In genomic region chr6:113037946-113038734, GRCm38 (mm10) we compare ENCODE assay signal across 8 mouse cellular contexts. TPM values are rescaled to one million over a fixed set of nuclear protein-coding genes. Genes with fewer than 3 reads are reported as not detected.
DNase-seq lines count a peak whose midpoint lies in the region; ATAC-seq and TF ChIP-seq lines count a peak whose summit lies in the region.

No protein-coding gene starts in this region.

- peaks cover 5% of the 10 kb centered on the region; the same call in 1 of the 2 replicates for H3K4me1 ChIP-seq in forebrain, postnatal 0 days (ENCODE audit: insufficient read depth)
- peaks cover 5% of the 10 kb centered on the region for H3K4me1 ChIP-seq in lung, embryonic 16.5 days (replicated peaks; ENCODE audit: control insufficient read depth, insufficient read depth, low read length)

- peak; percentile 93 for TF ChIP-seq CTCF in forebrain, postnatal 0 days (IDR thresholded peaks at IDR 0.05; ENCODE audit: low read depth)

- ATAC-seq in forebrain, postnatal 0 days: peak; percentile 68
- peak; percentile 79 to 86 for ATAC-seq in hematopoietic stem cell, adult 5-6 weeks (replicated peaks in 1 of 2; ENCODE audit: insufficient read depth in 1 of 2, low FRiP score in 2 of 2, low TSS enrichment in 1 of 2, low read depth in 1 of 2, poor library complexity in 2 of 2, severe bottlenecking in 2 of 2)
- peak; percentile 69 for ATAC-seq in lung, embryonic 16.5 days (ENCODE audit: low read depth)

- H3K4me3 ChIP-seq in forebrain, postnatal 0 days (ENCODE audit: low read depth, low read length): no peak overlapping the region
- H3K4me3 ChIP-seq in lung, embryonic 16.5 days (ENCODE audit: low read length): peak overlapping the region; percentile 40

- no peaks in the 10 kb centered on the region for H3K36me3 ChIP-seq in forebrain, postnatal 0 days (ENCODE audit: insufficient read depth)
- no peaks in the 10 kb centered on the region for H3K36me3 ChIP-seq in lung, embryonic 16.5 days (ENCODE audit: control insufficient read depth, insufficient read depth, low read length)

- H3K27me3 ChIP-seq in forebrain, postnatal 0 days (ENCODE audit: insufficient read depth, low read length): no peaks in the 10 kb centered on the region
- H3K27me3 ChIP-seq in lung, embryonic 16.5 days (ENCODE audit: control insufficient read depth, insufficient read depth, low read depth, low read length): no peaks in the 10 kb centered on the region

- peak overlapping the region; percentile 22; the same call in 1 of the 2 replicates for H3K9ac ChIP-seq in forebrain, postnatal 0 days
- H3K9ac ChIP-seq in lung, embryonic 16.5 days (ENCODE audit: low read length): peak overlapping the region; percentile 58

- DNase-seq in MEL-GATA-1-ER (ENCODE audit: extremely low read depth, low read depth): peak; percentile 72
- DNase-seq in cerebellum, adult 8-10 months: peak; percentile 68
- peak; percentile 79 for DNase-seq in forebrain, postnatal 0 days
- DNase-seq in layer of hippocampus, adult 8-10 months (ENCODE audit: low spot score in 2 of 2): peak; percentile 34 to 64
- DNase-seq in ovary, adult 18-20 months (ENCODE audit: low spot score): peak; percentile 25
- DNase-seq in thymus, postnatal 36 days: peak; percentile 60 to 64

- H3K27ac ChIP-seq in forebrain, postnatal 0 days (ENCODE audit: low read depth, low read length): no peak overlapping the region
- H3K27ac ChIP-seq in lung, embryonic 16.5 days (ENCODE audit: low read length): peak overlapping the region; percentile 39

- H3K4me2 ChIP-seq in forebrain, postnatal 0 days (ENCODE audit: low read depth): peak overlapping the region; percentile 38
- H3K4me2 ChIP-seq in lung, embryonic 16.5 days (ENCODE audit: low read depth, low read length): peak overlapping the region; percentile 61

- H3K9me3 ChIP-seq in forebrain, postnatal 0 days (ENCODE audit: low read length): no peaks in the 10 kb centered on the region
- H3K9me3 ChIP-seq in lung, embryonic 16.5 days (ENCODE audit: control insufficient read depth, low read length): no peaks in the 10 kb centered on the region

- WGBS in forebrain, postnatal 0 days: 12% methylated on average over 19 of the region's 19 CpGs
- 6% methylated on average over 19 of the region's 19 CpGs for WGBS in lung, embryonic 16.5 days

RNA-seq across cellular contexts. Expression of gene Thumpd3, which starts 7.9 kb away (rescaled TPM):
- 50.2 and 64.7 TPM in 2 replicates for total RNA-seq in forebrain, postnatal 0 days (2014; rRNA removed)
- 47.7 and 48.7 TPM in 2 replicates for polyA plus RNA-seq in forebrain, postnatal 0 days (2015; fragmentation: Nextera tagmentation; extraction: Ambion mirVana)
- 75.1 and 89.8 TPM in 2 replicates for total RNA-seq in hematopoietic stem cell, adult 5-6 weeks (2017)
- 10 to 100 TPM; 31.2 to 39.5 (median 37.6) TPM for total RNA-seq in layer of hippocampus, adult 8-10 months (2022)
- 43.7 TPM in 2 replicates for polyA plus RNA-seq in lung, embryonic 16.5 days (2015; fragmentation: Nextera tagmentation; extraction: Ambion mirVana)

RNA-seq across cellular contexts. Expression of gene Setd5, which starts 39.0 kb away (rescaled TPM):
- 75.8 and 103 TPM in 2 replicates for total RNA-seq in forebrain, postnatal 0 days (2014; rRNA removed)
- 30.8 and 48.6 TPM in 2 replicates for polyA plus RNA-seq in forebrain, postnatal 0 days (2015; fragmentation: Nextera tagmentation; extraction: Ambion mirVana)
- total RNA-seq in hematopoietic stem cell, adult 5-6 weeks (2017): 69.7 and 82.5 TPM in 2 replicates
- 100 to 1,000 TPM; 104 to 122 (median 115) TPM for total RNA-seq in layer of hippocampus, adult 8-10 months (2022)
- 72.1 and 75.6 TPM in 2 replicates for polyA plus RNA-seq in lung, embryonic 16.5 days (2015; fragmentation: Nextera tagmentation; extraction: Ambion mirVana)

Comparison
In these comparisons a context has a peak if more than half of its experiments do, and no peak if none do; other contexts are left out.
1. DNase-seq: peak in every context shown above with its lines; median percentile 79 in forebrain, postnatal 0 days; 72 in MEL-GATA-1-ER; 68 in cerebellum, adult 8-10 months; 62 in thymus, postnatal 36 days; 49 in layer of hippocampus, adult 8-10 months; 25 in ovary, adult 18-20 months.